Mouse (Mus musculus): Measurements from ENCODE around the gene Map9.

DNA sequence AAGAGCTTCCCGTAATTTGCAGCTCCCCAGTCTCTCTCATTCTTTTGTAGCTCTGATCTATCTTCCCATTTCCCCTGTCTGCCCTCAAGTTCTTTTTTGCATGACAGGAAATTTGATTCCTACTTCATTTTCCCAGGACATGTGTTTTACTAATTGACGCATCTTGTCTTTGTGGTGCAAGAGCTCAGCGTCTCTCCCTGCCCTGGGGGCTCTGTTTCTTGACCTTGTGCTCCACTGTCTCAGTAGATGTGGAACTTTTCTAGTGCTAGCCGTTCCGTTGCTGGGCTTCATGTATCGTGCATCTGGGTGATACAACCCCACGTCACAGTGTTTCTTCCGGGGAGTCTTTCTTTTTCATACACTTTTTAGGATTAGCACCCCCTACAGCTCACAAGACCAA, 27.2 kb downstream of the Map9 start:
- TF ChIP-seq CTCF (IDR thresholded peaks at IDR 0.05; ENCODE audit: low read depth): no peak
- no peak for TF ChIP-seq EP300 (optimal IDR thresholded peaks at IDR 0.05)

Measured in stomach, postnatal 0 days (tissue).